Mouse (Mus musculus) gonadal fat pad, adult 2 months (tissue): ENCODE measurements at regions not wholly inside any gene's neighbourhood (a gene's known extent, or its start where the extent isn't known, plus 50 kb on each side); places are given as distances from the start of the nearest gene placed in this dataset.

Experiments used
- DNase-seq: peaks from one replicate; pipeline ENCODE4 v3.0.0-alpha.2; 2012; ENCODE audit warnings: low read depth

DNA sequence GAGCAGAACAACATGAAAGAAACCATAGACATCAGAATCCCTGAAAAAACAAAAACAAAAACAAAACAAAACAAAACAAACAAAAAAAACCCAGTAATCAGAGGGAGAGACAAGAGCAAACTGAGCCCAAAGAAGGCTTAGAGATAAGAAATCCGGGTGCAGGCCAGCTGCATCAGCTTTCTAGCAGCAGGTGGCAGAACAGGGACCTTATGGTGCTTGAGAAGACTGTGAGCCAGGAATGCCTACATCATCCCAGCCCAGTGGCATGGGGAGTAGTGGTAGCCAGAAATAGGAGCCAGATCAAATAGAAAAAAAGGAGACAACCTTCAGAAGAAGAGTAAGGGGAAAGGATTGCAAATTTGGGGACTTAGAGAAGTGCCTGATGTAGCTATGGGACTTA, 152.8 kb downstream of the Diras2 start:
- no peak for DNase-seq

DNA sequence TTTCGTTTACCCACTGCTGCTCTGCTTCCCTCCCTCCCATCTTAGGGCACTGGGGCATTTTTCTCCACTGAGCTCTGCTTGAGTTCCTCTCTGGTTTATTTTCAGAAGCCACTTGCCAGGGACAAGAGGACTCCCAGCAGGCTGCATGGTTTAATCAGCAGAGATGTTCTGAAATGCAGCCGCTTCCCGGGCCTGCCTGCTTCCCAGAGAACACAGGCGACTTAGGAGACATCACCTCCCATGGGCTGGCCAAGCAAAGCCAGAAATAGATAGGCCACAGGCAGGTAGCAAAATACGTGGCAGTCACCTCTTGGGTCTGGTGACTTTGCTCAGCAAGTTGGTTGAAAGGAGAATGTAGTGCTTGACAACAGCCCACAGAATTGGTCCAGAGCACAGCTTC, 141.8 kb downstream of the Diras2 start:
- DNase-seq: no peak

DNA sequence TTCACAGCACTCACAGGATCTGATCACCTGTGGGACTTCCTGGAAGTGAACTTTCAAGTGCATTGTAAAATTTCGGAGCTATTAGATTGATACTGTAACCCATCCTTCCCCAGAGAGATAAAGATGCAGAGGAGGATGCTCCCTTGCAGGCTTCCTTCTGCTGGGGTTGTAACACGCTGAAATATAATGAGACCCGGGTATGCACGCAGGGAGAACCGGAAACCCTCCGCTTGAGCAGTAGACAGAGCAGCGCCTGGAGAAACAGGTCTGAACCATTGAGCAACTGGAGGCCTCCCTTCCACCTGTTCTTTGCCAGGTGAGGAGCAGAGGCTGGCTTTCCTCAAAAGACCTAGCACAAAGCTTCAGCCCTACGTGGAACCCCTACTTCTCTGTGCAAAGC, 135.3 kb downstream of the Diras2 start:
- no peak for DNase-seq

DNA sequence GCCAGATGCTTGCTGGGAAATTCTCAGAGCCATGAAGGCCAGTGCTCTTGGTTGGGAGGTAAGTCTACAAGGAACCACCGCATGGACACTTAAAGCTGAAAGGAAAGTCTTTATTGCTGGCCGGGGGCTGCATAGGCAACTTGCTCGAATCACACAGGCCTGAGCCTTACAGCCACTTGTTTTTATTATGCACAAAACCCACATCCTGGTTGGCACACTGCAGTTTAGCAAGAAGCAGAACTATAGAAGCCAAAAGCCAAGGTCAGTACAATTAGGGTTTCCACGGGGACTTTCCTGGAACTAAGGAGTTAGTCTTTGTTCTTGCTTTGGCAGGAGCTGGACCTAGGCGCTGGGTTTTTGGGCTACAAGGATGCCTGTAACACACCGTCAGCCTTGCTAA, 132.7 kb downstream of the Diras2 start:
- DNase-seq: no peak

DNA sequence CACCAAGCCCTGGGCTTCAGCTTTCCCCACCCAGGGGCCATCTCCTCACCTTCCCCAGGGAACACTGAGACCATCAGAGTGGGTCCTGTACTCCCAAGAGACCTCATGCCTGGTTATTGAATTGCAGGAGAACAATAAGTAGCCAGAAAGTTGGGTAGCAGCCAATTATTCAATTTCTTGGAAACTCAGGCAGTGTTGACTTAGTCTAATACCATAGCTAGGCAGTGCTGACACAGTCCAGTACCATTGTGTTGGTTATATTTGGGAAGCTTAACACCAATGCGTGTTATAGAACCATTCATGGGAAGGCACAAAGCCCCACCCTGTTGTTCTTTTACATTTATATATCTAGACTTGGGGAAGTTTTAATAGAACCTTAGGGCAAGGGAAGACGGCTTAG, 131.9 kb downstream of the Diras2 start:
- DNase-seq: no peak

DNA sequence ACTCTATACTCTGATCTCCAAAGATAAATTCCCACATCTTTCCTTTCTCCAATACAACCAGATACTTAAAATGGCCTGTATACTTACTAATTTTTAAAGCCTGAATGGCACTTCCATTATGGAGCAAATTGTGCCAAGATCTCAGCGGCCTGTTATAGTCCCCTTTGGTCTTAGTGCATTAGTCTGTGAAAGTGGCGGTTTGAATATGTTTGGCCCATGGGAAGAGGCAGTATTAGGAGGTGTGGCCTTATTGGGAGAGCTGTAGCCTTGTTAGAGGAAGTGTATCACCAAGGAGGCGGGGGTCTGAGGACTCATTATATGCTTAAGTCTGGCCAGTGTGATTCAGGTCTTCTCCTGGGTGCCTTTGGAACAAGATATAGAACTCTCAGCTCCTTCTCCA, 127.3 kb downstream of the Diras2 start:
- DNase-seq: no peak

DNA sequence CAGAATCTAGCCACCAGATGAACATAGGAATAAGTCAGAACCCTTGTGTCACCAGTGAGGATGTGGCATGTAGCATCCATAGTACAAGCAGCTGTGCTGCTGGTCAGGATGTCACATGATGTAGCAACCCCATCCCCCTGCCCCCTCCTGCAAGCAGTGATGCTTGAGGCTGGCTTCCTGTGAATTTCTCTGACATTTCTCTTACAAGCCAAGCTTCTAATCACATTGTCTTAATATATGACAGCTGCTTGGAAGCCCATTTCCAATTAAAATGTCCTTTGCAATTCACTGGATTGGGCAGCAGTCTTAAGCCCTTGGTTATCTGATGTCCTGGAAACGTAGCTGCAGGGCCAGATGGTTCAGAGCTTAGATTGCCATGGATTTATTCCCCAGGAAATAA, 114.8 kb downstream of the Diras2 start:
- DNase-seq: no peak

GRCm38 (mm10) chr13:52422456-52422855, 108.6 kb downstream of the Diras2 start:
- DNase-seq: no peak

DNA sequence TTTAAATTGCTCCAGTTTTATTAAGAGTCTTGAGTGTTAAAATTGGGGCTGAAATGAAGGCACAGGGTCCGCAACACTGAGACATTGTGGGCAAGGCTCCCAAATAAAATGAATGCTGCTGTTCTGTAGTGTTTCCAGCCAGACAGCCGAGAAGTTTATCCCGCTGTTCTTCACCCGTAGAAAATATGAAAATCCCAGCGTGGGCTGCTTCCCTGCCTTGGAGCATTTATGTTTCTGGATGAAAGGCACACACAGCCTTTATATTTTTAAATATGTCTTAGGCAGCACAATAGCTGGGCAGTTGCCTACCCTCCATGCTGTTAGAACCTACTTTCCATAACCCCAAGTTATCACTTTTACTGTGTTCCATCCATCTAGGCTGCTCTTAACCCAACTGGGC, 102.6 kb downstream of the Diras2 start:
- DNase-seq: no peak

GRCm38 (mm10) chr13:52436756-52437155, 94.3 kb downstream of the Diras2 start:
- DNase-seq: no peak

- no peak for DNase-seq
These were observed 85.6 kb downstream of the Diras2 start for GRCm38 (mm10) chr13:52445513-52445912.

GRCm38 (mm10) chr13:52448902-52449301, 82.2 kb downstream of the Diras2 start:
- DNase-seq: no peak

DNA sequence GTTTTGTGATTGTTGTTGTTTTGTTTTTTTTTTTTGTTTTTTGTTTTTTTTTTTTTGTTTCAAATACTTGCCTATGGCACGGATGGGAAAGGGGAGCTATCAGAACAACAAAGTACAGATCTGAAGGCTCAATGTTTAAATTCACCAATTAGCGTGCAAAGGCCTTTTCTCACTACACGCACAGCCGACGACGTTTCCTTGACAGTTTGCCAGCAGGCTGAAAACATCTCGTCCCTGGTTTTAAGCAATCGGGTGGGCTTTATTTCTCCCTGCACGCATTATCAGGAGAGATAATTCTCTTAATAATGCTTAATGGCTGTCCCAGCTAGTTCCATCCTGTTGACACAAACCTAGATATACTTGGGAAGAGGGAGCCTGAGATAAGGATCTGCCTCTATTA, 79.6 kb downstream of the Diras2 start:
- DNase-seq: no peak

DNA sequence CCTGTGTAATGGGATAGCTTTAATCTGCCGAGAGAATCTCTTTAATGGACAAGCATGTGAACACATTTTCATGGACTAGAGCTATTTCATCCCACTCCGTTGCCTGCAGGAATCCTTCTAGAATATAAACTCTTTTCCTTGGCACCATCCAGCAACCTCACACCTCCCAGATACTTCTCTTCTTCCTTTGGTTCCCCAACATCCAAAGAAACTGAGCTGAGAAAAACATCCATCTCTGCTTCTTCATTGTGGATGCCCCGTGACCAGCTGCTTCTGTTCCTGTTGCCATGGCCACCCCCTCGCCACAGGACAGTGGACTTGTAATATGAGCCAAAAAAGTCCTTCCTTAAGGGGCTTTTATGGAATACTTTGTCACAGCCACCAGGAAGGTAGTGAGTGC, 78.8 kb downstream of the Diras2 start:
- no peak for DNase-seq
